Mouse (Mus musculus) heart, embryonic 15.5 days (tissue): Measurements from ENCODE around the gene Cenpu. TPM values are rescaled to one million over a fixed set of nuclear protein-coding genes. Genes with fewer than 3 reads are reported as not detected.

Source experiments
- ATAC-seq: fragments of 200-750 bp; cut with Nextera tagmentation; replicated peaks from 2 replicates; pipeline ENCODE4 v1.8.0; 2017; ENCODE audit warnings: low read depth, moderate TSS enrichment; ENCODE audit not compliant: insufficient number of reproducible peaks, insufficient read depth, low FRiP score
- H3K27ac ChIP-seq: fragments of 300-500 bp; sonication (generic); 2 replicates; pipeline ENCODE4 v1.5.1; 2015; ENCODE audit warnings: mild to moderate bottlenecking, inconsistent platforms
- H3K27me3 ChIP-seq: fragments of 300-500 bp; sonication (generic); 2 replicates; pipeline ENCODE4 v1.6.1; 2015; ENCODE audit warnings: inconsistent platforms
- H3K36me3 ChIP-seq: fragments of 300-500 bp; sonication (generic); 2 replicates; pipeline ENCODE4 v1.6.1; 2015; ENCODE audit warnings: mild to moderate bottlenecking, inconsistent platforms
- H3K4me1 ChIP-seq: fragments of 300-500 bp; sonication (generic); replicated peaks from 2 replicates; pipeline ENCODE4 v1.6.1; 2015; ENCODE audit warnings: inconsistent platforms
- H3K4me2 ChIP-seq: fragments of 300-500 bp; sonication (generic); 2 replicates; pipeline ENCODE4 v1.6.1; 2015; ENCODE audit warnings: inconsistent platforms, mild to moderate bottlenecking, moderate library complexity
- H3K4me3 ChIP-seq: fragments of 300-500 bp; sonication (generic); 2 replicates; pipeline ENCODE4 v1.5.1; 2015; ENCODE audit warnings: mild to moderate bottlenecking, inconsistent platforms
- H3K9ac ChIP-seq: fragments of 300-500 bp; sonication (generic); 2 replicates; pipeline ENCODE4 v1.6.1; 2015; ENCODE audit warnings: mild to moderate bottlenecking, inconsistent platforms
- H3K9me3 ChIP-seq: fragments of 300-500 bp; sonication (generic); replicated peaks from 2 replicates; pipeline ENCODE4 v1.6.1; 2016; ENCODE audit warnings: inconsistent platforms
- WGBS: fragments of 180-500 bp; shearing (Covaris S2); methylation state at CpG from one replicate; pipeline ENCODE4 v1.1.7; 2015; ENCODE audit warnings: mixed read lengths; 5-methylcytosine and 5-hydroxymethylcytosine counted together
- polyA plus RNA-seq: library from polyadenylated mRNA; unstranded; fragments of >200 nt; fragmentation: Nextera tagmentation; extraction: Ambion mirVana; gene quantifications from 2 replicates; pipeline ENCODE4 v1.2.1, GENCODE M21; 2015

Cenpu gene
- polyA plus RNA-seq, 1 experiment from 2014 or later, result 9.6 TPM

GRCm38 (mm10) chr8:46551029-46551428 is 799 bp upstream of the Cenpu start:
- H3K27me3 ChIP-seq, result no peaks in the 10 kb centered on the region
- H3K4me1 ChIP-seq, result peaks cover 27% of the 10 kb centered on the region
- H3K36me3 ChIP-seq, result no peaks in the 10 kb centered on the region
- WGBS, result 38% methylated on average over 4 of the region's 4 CpGs
- peak overlapping the region; percentile 80 for H3K4me3 ChIP-seq
- peak overlapping the region; percentile 57 for H3K4me2 ChIP-seq
- ATAC-seq, result no peak
- no peak overlapping the region for H3K9ac ChIP-seq
- H3K9me3 ChIP-seq, result no peaks in the 10 kb centered on the region
- H3K27ac ChIP-seq, result peak overlapping the region; percentile 81; the same call in 1 of the 2 replicates

- peaks cover 15% of the 10 kb centered on the region for H3K4me1 ChIP-seq
- no peaks in the 10 kb centered on the region for H3K36me3 ChIP-seq
- WGBS, result 2% methylated on average over 10 of the region's 10 CpGs
- no peaks in the 10 kb centered on the region for H3K9me3 ChIP-seq
- H3K4me3 ChIP-seq, result peak overlapping the region; percentile 80
- H3K27ac ChIP-seq, result peak overlapping the region; percentile 41; the same call in 1 of the 2 replicates
- H3K9ac ChIP-seq, result peak overlapping the region; percentile 62
- ATAC-seq, result no peak
- peak overlapping the region; percentile 71 for H3K4me2 ChIP-seq
- H3K27me3 ChIP-seq, result no peaks in the 10 kb centered on the region
Measured at GRCm38 (mm10) chr8:46552441-46552765, 575 bp downstream of the Cenpu start.

GRCm38 (mm10) chr8:46559428-46559827 is 7.6 kb downstream of the Cenpu start:
- H3K9ac ChIP-seq, result no peak overlapping the region
- no peak overlapping the region for H3K4me2 ChIP-seq
- H3K9me3 ChIP-seq, result no peaks in the 10 kb centered on the region
- H3K27ac ChIP-seq, result no peak overlapping the region
- ATAC-seq, result no peak
- no peaks in the 10 kb centered on the region; the same call in 1 of the 2 replicates for H3K4me1 ChIP-seq
- H3K4me3 ChIP-seq, result no peak overlapping the region
- WGBS, result 76% methylated on average over 6 of the region's 6 CpGs
- peaks cover 12% of the 10 kb centered on the region; the same call in 1 of the 2 replicates for H3K36me3 ChIP-seq
- H3K27me3 ChIP-seq, result no peaks in the 10 kb centered on the region

GRCm38 (mm10) chr8:46562333-46562732 is 10.5 kb downstream of the Cenpu start:
- 83% methylated on average over 16 of the region's 16 CpGs for WGBS

GRCm38 (mm10) chr8:46566914-46567529 is 15.2 kb downstream of the Cenpu start:
- Histone ChIP-seq H3K27me3 (no peaks in the 10 kb centered on the region), H3K4me1 (peaks cover 3% of the 10 kb centered on the region), H3K9ac (no peak overlapping the region), H3K4me3 (no peak overlapping the region), H3K36me3 (peaks cover 12% of the 10 kb centered on the region; the same call in 1 of the 2 replicates), H3K4me2 (no peak overlapping the region), H3K9me3 (no peaks in the 10 kb centered on the region), H3K27ac (no peak overlapping the region)
- WGBS, result 81% methylated on average over 7 of the region's 7 CpGs
- ATAC-seq, result no peak

More at GRCm38 (mm10) chr8:46562333-46562732, 10.5 kb downstream of the Cenpu start:
- H3K36me3 ChIP-seq, result peaks cover 12% of the 10 kb centered on the region; the same call in 1 of the 2 replicates
- no peak for ATAC-seq
- no peaks in the 10 kb centered on the region for H3K9me3 ChIP-seq
- no peak overlapping the region for H3K4me2 ChIP-seq
- no peaks in the 10 kb centered on the region; the same call in 1 of the 2 replicates for H3K4me1 ChIP-seq
- no peak overlapping the region for H3K4me3 ChIP-seq
- no peak overlapping the region for H3K27ac ChIP-seq
- no peak overlapping the region for H3K9ac ChIP-seq
- H3K27me3 ChIP-seq, result no peaks in the 10 kb centered on the region

GRCm38 (mm10) chr8:46567946-46568345 is 16.1 kb downstream of the Cenpu start:
- Histone ChIP-seq H3K9ac (no peak overlapping the region), H3K27ac (no peak overlapping the region), H3K4me1 (peaks cover 3% of the 10 kb centered on the region), H3K4me3 (no peak overlapping the region), H3K36me3 (peaks cover 7% of the 10 kb centered on the region; the same call in 1 of the 2 replicates), H3K9me3 (no peaks in the 10 kb centered on the region), H3K4me2 (no peak overlapping the region), H3K27me3 (no peaks in the 10 kb centered on the region)
- no peak for ATAC-seq
- WGBS, result 72% methylated on average over 8 of the region's 8 CpGs

- Histone ChIP-seq H3K27ac (no peak overlapping the region), H3K4me3 (no peak overlapping the region), H3K4me2 (no peak overlapping the region), H3K27me3 (no peaks in the 10 kb centered on the region), H3K4me1 (peaks cover 3% of the 10 kb centered on the region), H3K9me3 (no peaks in the 10 kb centered on the region), H3K36me3 (peaks cover 4% of the 10 kb centered on the region; the same call in 1 of the 2 replicates), H3K9ac (no peak overlapping the region)
- WGBS, result 74% methylated on average over 2 of the region's 2 CpGs
- no peak for ATAC-seq
Measured at GRCm38 (mm10) chr8:46568942-46569341, 17.1 kb downstream of the Cenpu start.

GRCm38 (mm10) chr8:46569659-46570441 is 18.0 kb downstream of the Cenpu start:
- H3K27me3 ChIP-seq, result no peaks in the 10 kb centered on the region
- no peaks in the 10 kb centered on the region for H3K9me3 ChIP-seq
- H3K27ac ChIP-seq, result peak overlapping the region; percentile 16; the same call in 1 of the 2 replicates
- peaks cover 6% of the 10 kb centered on the region; the same call in 1 of the 2 replicates for H3K36me3 ChIP-seq
- H3K9ac ChIP-seq, result no peak overlapping the region
- ATAC-seq, result no peak; the same call in 1 of the 2 replicates
- WGBS, result 80% methylated on average over 19 of the region's 19 CpGs
- peaks cover 3% of the 10 kb centered on the region for H3K4me1 ChIP-seq
- no peak overlapping the region for H3K4me3 ChIP-seq
- H3K4me2 ChIP-seq, result no peak overlapping the region

- H3K4me1 ChIP-seq, result peaks cover 3% of the 10 kb centered on the region
- 88% methylated on average over 11 of the region's 14 CpGs for WGBS
- no peak overlapping the region for H3K4me3 ChIP-seq
- H3K27ac ChIP-seq, result no peak overlapping the region
- ATAC-seq, result no peak
- no peaks in the 10 kb centered on the region for H3K9me3 ChIP-seq
- peaks cover 14% of the 10 kb centered on the region; the same call in 1 of the 2 replicates for H3K36me3 ChIP-seq
- H3K4me2 ChIP-seq, result no peak overlapping the region
- no peak overlapping the region for H3K9ac ChIP-seq
- no peaks in the 10 kb centered on the region for H3K27me3 ChIP-seq
Measured at GRCm38 (mm10) chr8:46570673-46571072, 18.8 kb downstream of the Cenpu start.

GRCm38 (mm10) chr8:46573446-46573845 is 21.6 kb downstream of the Cenpu start:
- Histone ChIP-seq H3K4me1 (peaks cover 3% of the 10 kb centered on the region), H3K27ac (no peak overlapping the region), H3K9ac (no peak overlapping the region), H3K9me3 (no peaks in the 10 kb centered on the region), H3K27me3 (no peaks in the 10 kb centered on the region), H3K4me2 (no peak overlapping the region), H3K36me3 (peaks cover 36% of the 10 kb centered on the region), H3K4me3 (no peak overlapping the region)
- WGBS, result 97% methylated on average over 2 of the region's 2 CpGs
- no peak for ATAC-seq

GRCm38 (mm10) chr8:46573964-46574363 is 22.1 kb downstream of the Cenpu start:
- ATAC-seq, result no peak
- H3K4me3 ChIP-seq, result no peak overlapping the region
- H3K4me2 ChIP-seq, result no peak overlapping the region
- peaks cover 3% of the 10 kb centered on the region for H3K4me1 ChIP-seq
- H3K27ac ChIP-seq, result no peak overlapping the region
- H3K9me3 ChIP-seq, result no peaks in the 10 kb centered on the region
- WGBS, result 88% methylated on average over 2 of the region's 2 CpGs
- peaks cover 42% of the 10 kb centered on the region for H3K36me3 ChIP-seq
- H3K27me3 ChIP-seq, result no peaks in the 10 kb centered on the region
- no peak overlapping the region for H3K9ac ChIP-seq
